Mouse (Mus musculus) CH12.LX (cell line): Measurements from ENCODE around the gene Ttll13. TPM values are rescaled to one million over a fixed set of nuclear protein-coding genes. Genes with fewer than 3 reads are reported as not detected.

Experiments
- DNase-seq: peaks from one replicate; pipeline ENCODE4 v3.0.0-alpha.2; 2013; ENCODE audit errors: extremely low read depth
- H3K27ac ChIP-seq: 2 replicates; pipeline ENCODE4 v1.5.1; 2012; ENCODE audit warnings: low read depth, mild to moderate bottlenecking, control low read depth, moderate library complexity; ENCODE audit not compliant: insufficient read depth
- H3K27me3 ChIP-seq: replicated peaks from 2 replicates; pipeline ENCODE3; 2012; ENCODE audit warnings: inconsistent platforms
- H3K36me3 ChIP-seq, 2 experiments: replicated peaks in 1 of 2; 2 replicates each; pipeline versions ENCODE3 to v1.6.1; 2012; ENCODE audit warnings: inconsistent platforms in 1 of 2, low read length in 1 of 2, mild to moderate bottlenecking in 1 of 2, mixed read lengths in 1 of 2, moderate library complexity in 1 of 2; ENCODE audit not compliant: control insufficient read depth in 1 of 2, insufficient read depth in 1 of 2
- H3K4me1 ChIP-seq, 2 experiments: 2 replicates each; pipeline ENCODE4 v1.6.1; 2012; ENCODE audit warnings: inconsistent platforms in 1 of 2, moderate library complexity in 1 of 2; ENCODE audit not compliant: insufficient read depth in 2 of 2, control insufficient read depth in 1 of 2
- H3K4me2 ChIP-seq: 2 replicates; pipeline ENCODE4 v1.6.1; 2012; ENCODE audit warnings: low read depth, mild to moderate bottlenecking, control low read depth; ENCODE audit not compliant: poor library complexity, insufficient read depth, severe bottlenecking
- H3K4me3 ChIP-seq, 3 experiments: fragments of 150-350 bp in 1 of 3; sonication (generic) in 1 of 3; replicated peaks in 1 of 3; 2 replicates each; pipeline versions ENCODE3 to v1.5.1; 2011 to 2012; ENCODE audit warnings: low read depth in 2 of 3, low read length in 2 of 3, mild to moderate bottlenecking in 2 of 3, moderate library complexity in 2 of 3, control low read depth in 1 of 3, improper control_type of control experiment in 1 of 3, inconsistent platforms in 1 of 3, mixed read lengths in 1 of 3; ENCODE audit not compliant: poor library complexity in 1 of 3
- H3K79me2 ChIP-seq: replicated peaks from 2 replicates; pipeline ENCODE4 v1.6.1; 2012; ENCODE audit warnings: mild to moderate bottlenecking, moderate library complexity; ENCODE audit not compliant: control insufficient read depth, poor library complexity, insufficient read depth, severe bottlenecking; ENCODE audit errors: extremely low read depth
- H3K9ac ChIP-seq: 2 replicates; pipeline ENCODE4 v1.6.1; 2012; ENCODE audit warnings: low read depth, mild to moderate bottlenecking, control low read depth, moderate library complexity; ENCODE audit not compliant: insufficient read depth
- H3K9me3 ChIP-seq: replicated peaks from 2 replicates; pipeline ENCODE3; 2012; ENCODE audit warnings: low read length, inconsistent platforms, mixed read lengths
- BHLHE40 ChIP-seq: IDR thresholded peaks from 2 replicates; pipeline ENCODE4 v1.6.1; 2011; ENCODE audit warnings: mild to moderate bottlenecking, low read depth, low read length, improper control_type of control experiment
- CHD1 ChIP-seq: IDR thresholded peaks from 2 replicates; pipeline ENCODE4 v1.6.1; 2012; ENCODE audit warnings: low read depth, low read length, improper control_type of control experiment, inconsistent platforms
- CHD2 ChIP-seq: IDR thresholded peaks from 2 replicates; pipeline ENCODE4 v1.6.1; 2011; ENCODE audit warnings: low read length, improper control_type of control experiment
- CTCF ChIP-seq, 2 experiments: IDR thresholded peaks in 1 of 2; conservative IDR thresholded peaks in 1 of 2; 2 replicates each; pipeline ENCODE4 v1.5.1; 2011 to 2012; ENCODE audit warnings: low read depth in 2 of 2, low read length in 2 of 2, improper control_type of control experiment in 1 of 2, inconsistent platforms in 1 of 2, mild to moderate bottlenecking in 1 of 2, moderate library complexity in 1 of 2
- E2F4 ChIP-seq: IDR thresholded peaks from 2 replicates; pipeline ENCODE4 v1.6.1; 2011; ENCODE audit warnings: low read depth, low read length, improper control_type of control experiment; ENCODE audit not compliant: insufficient replicate concordance
- ELF1 ChIP-seq: IDR thresholded peaks from 2 replicates; pipeline ENCODE4 v1.6.1; 2014; ENCODE audit warnings: low read depth, mild to moderate bottlenecking, inconsistent platforms, low read length, improper control_type of control experiment
- EP300 ChIP-seq: IDR thresholded peaks from 2 replicates; pipeline ENCODE4 v1.6.1; 2011; ENCODE audit warnings: low read length, improper control_type of control experiment
- ETS1 ChIP-seq: conservative IDR thresholded peaks from 2 replicates; pipeline ENCODE4 v1.6.1; 2012; ENCODE audit warnings: low read depth, mild to moderate bottlenecking, inconsistent platforms, low read length, improper control_type of control experiment, moderate library complexity
- GABPA ChIP-seq: IDR thresholded peaks from 2 replicates; pipeline ENCODE4 v1.6.1; 2012; ENCODE audit warnings: low read depth, low read length, improper control_type of control experiment, inconsistent platforms; ENCODE audit not compliant: insufficient replicate concordance
- HCFC1 ChIP-seq: IDR thresholded peaks from 2 replicates; pipeline ENCODE4 v1.6.1; 2012; ENCODE audit warnings: low read depth, mild to moderate bottlenecking, inconsistent platforms, low read length, improper control_type of control experiment
- IRF4 ChIP-seq: IDR thresholded peaks from 2 replicates; pipeline ENCODE4 v1.6.1; 2014; ENCODE audit warnings: low read depth, mild to moderate bottlenecking, inconsistent platforms, low read length, improper control_type of control experiment
- JUN ChIP-seq: IDR thresholded peaks from 2 replicates; pipeline ENCODE4 v1.6.1; 2011; ENCODE audit warnings: low read depth, mild to moderate bottlenecking, low read length, improper control_type of control experiment, moderate library complexity; ENCODE audit not compliant: insufficient read depth
- JUND ChIP-seq: conservative IDR thresholded peaks from 2 replicates; pipeline ENCODE4 v1.6.1; 2011; ENCODE audit warnings: low read depth, low read length, improper control_type of control experiment
- KAT2A ChIP-seq: IDR thresholded peaks from 2 replicates; pipeline ENCODE4 v1.6.1; 2012; ENCODE audit warnings: low read length, improper control_type of control experiment, inconsistent platforms; ENCODE audit not compliant: insufficient replicate concordance
- MAFK ChIP-seq: IDR thresholded peaks from 2 replicates; pipeline ENCODE4 v1.6.1; 2011; ENCODE audit warnings: low read length, improper control_type of control experiment; ENCODE audit not compliant: insufficient replicate concordance
- MAX ChIP-seq: IDR thresholded peaks from 2 replicates; pipeline ENCODE4 v1.6.1; 2011; ENCODE audit warnings: low read length, improper control_type of control experiment
- MAZ ChIP-seq: IDR thresholded peaks from 2 replicates; pipeline ENCODE4 v1.6.1; 2012; ENCODE audit warnings: low read depth, mild to moderate bottlenecking, inconsistent platforms, low read length, improper control_type of control experiment, moderate library complexity
- MEF2A ChIP-seq: IDR thresholded peaks from 2 replicates; pipeline ENCODE4 v1.6.1; 2014; ENCODE audit warnings: low read depth, mild to moderate bottlenecking, inconsistent platforms, low read length, improper control_type of control experiment, borderline replicate concordance
- MXI1 ChIP-seq: IDR thresholded peaks from 2 replicates; pipeline ENCODE4 v1.6.1; 2011; ENCODE audit warnings: mild to moderate bottlenecking, low read depth, low read length, improper control_type of control experiment
- MYC ChIP-seq: IDR thresholded peaks from 2 replicates; pipeline ENCODE4 v1.6.1; 2011; ENCODE audit warnings: low read depth, mild to moderate bottlenecking, improper control_type of control experiment, low read length
- NELFE ChIP-seq: IDR thresholded peaks from 2 replicates; pipeline ENCODE4 v1.6.1; 2011; ENCODE audit warnings: low read depth, low read length, improper control_type of control experiment
- NRF1 ChIP-seq: IDR thresholded peaks from 2 replicates; pipeline ENCODE4 v1.6.1; 2014; ENCODE audit warnings: low read depth, mild to moderate bottlenecking, inconsistent platforms, low read length, improper control_type of control experiment, moderate library complexity
- PAX5 ChIP-seq: IDR thresholded peaks from 2 replicates; pipeline ENCODE4 v1.6.1; 2012; ENCODE audit warnings: low read length, inconsistent platforms, mixed read lengths
- POLR2A ChIP-seq: IDR thresholded peaks from 2 replicates; pipeline ENCODE4 v1.6.1; 2011; ENCODE audit warnings: low read depth, mild to moderate bottlenecking, improper control_type of control experiment, low read length
- POLR2AphosphoS2 ChIP-seq: IDR thresholded peaks from 2 replicates; pipeline ENCODE4 v1.6.1; 2011; ENCODE audit warnings: low read depth, low read length, improper control_type of control experiment
- RAD21 ChIP-seq: IDR thresholded peaks from 2 replicates; pipeline ENCODE4 v1.6.1; 2011; ENCODE audit warnings: low read depth, mild to moderate bottlenecking, low read length, improper control_type of control experiment, moderate library complexity
- RCOR1 ChIP-seq: conservative IDR thresholded peaks from 2 replicates; pipeline ENCODE4 v1.6.1; 2012; ENCODE audit warnings: low read depth, mild to moderate bottlenecking, inconsistent platforms, low read length, improper control_type of control experiment
- SIN3A ChIP-seq: IDR thresholded peaks from 2 replicates; pipeline ENCODE4 v1.6.1; 2012; ENCODE audit warnings: low read length, improper control_type of control experiment, inconsistent platforms
- SMC3 ChIP-seq: IDR thresholded peaks from 2 replicates; pipeline ENCODE4 v1.6.1; 2011; ENCODE audit warnings: low read depth, low read length, improper control_type of control experiment
- TBP ChIP-seq: conservative IDR thresholded peaks from 2 replicates; pipeline ENCODE4 v1.6.1; 2011; ENCODE audit warnings: low read depth, low read length, improper control_type of control experiment
- TCF12 ChIP-seq: IDR thresholded peaks from 2 replicates; pipeline ENCODE4 v1.6.1; 2014; ENCODE audit warnings: low read depth, mild to moderate bottlenecking, inconsistent platforms, low read length, improper control_type of control experiment
- UBTF ChIP-seq: IDR thresholded peaks from 2 replicates; pipeline ENCODE4 v1.6.1; 2012; ENCODE audit warnings: low read depth, mild to moderate bottlenecking, inconsistent platforms, low read length, improper control_type of control experiment, moderate library complexity
- USF1 ChIP-seq: IDR thresholded peaks from 2 replicates; pipeline ENCODE4 v1.6.1; 2014; ENCODE audit warnings: low read depth, mild to moderate bottlenecking, inconsistent platforms, low read length, improper control_type of control experiment
- USF2 ChIP-seq: conservative IDR thresholded peaks from 2 replicates; pipeline ENCODE4 v1.6.1; 2011; ENCODE audit warnings: low read depth, low read length, improper control_type of control experiment
- ZC3H11A ChIP-seq: IDR thresholded peaks from 2 replicates; pipeline ENCODE4 v1.6.1; 2012; ENCODE audit warnings: low read depth, mild to moderate bottlenecking, inconsistent platforms, low read length, improper control_type of control experiment
- ZKSCAN1 ChIP-seq: IDR thresholded peaks from 2 replicates; pipeline ENCODE4 v1.6.1; 2012; ENCODE audit warnings: low read depth, inconsistent platforms, low read length, improper control_type of control experiment, borderline replicate concordance
- ZMIZ1 ChIP-seq: IDR thresholded peaks from 2 replicates; pipeline ENCODE4 v1.6.1; 2012; ENCODE audit warnings: low read depth, mild to moderate bottlenecking, inconsistent platforms, low read length, improper control_type of control experiment
- ZNF384 ChIP-seq: IDR thresholded peaks from 2 replicates; pipeline ENCODE4 v1.6.1; 2012; ENCODE audit warnings: low read depth, low read length, improper control_type of control experiment, inconsistent platforms
- dilution Hi-C: fragments of 300-500 bp; cut with MboI; formaldehyde crosslinking; loops from 2 replicates; pipeline ENCODE4 v1.14.3; 2020; ENCODE audit warnings: low sequenced_read_pairs; ENCODE audit not compliant: extremely low pct_unique_long_range_greater_than_20kb, extremely low pct_ligation_motif_present
- in situ Hi-C: fragments of 300-500 bp; cut with MboI; formaldehyde crosslinking; loops from 3 replicates; pipeline ENCODE4 v1.14.3; 2019; ENCODE audit warnings: low sequenced_read_pairs, low pct_ligation_motif_present, low pct_unique_long_range_greater_than_20kb, mixed read lengths
- polyA plus RNA-seq: library from polyadenylated mRNA; unstranded; fragments of >175 nt; gene quantifications from 2 replicates; pipeline ENCODE4 v1.2.1, GENCODE M21; 2012; ENCODE audit warnings: low read depth; ENCODE audit not compliant: insufficient read length
- total RNA-seq, 2 experiments: library from RNA; depleted of rRNA; stranded (reverse); fragments of 300-350 nt in 1 of 2; fragments of >200 nt in 1 of 2; gene quantifications; 2 replicates each; pipeline ENCODE4 v1.2.3; 2012 to 2014

The Ttll13 gene
- total and polyA plus RNA-seq, 3 experiments, result 0.59 TPM; not detected in 2

- Histone ChIP-seq H3K4me2 (peak within 1 kb of the TSS; percentile 89), H3K36me3 (peaks cover 12 to 42% of the 10 kb centered on the region in 2 experiments), H3K4me3 (peak within 1 kb of the TSS; percentile 75 to 93 (median 82)), H3K9me3 (no peaks in the 10 kb centered on the region), H3K4me1 (peaks cover 7 to 36% of the 10 kb centered on the region in 2 experiments; a peak in 3 of 4 replicates), H3K27ac (peak within 1 kb of the TSS; percentile 31), H3K79me2 (peaks cover 46% of the 10 kb centered on the region), H3K27me3 (no peaks in the 10 kb centered on the region), H3K9ac (peak within 1 kb of the TSS; percentile 69)
- TF ChIP-seq EP300 (no peak), MAX (peak; percentile 25; the same call in 1 of the 2 replicates), E2F4 (peak; percentile 85; the same call in 1 of the 2 replicates), USF1 (no peak), SMC3 (no peak), ETS1 (no peak), RAD21 (no peak), MAZ (0 out of 2 replicates have a peak, but pooled peaks have one; percentile 24), ZMIZ1 (peak; percentile 92), MAFK (no peak), ZC3H11A (no peak), MYC (peak; percentile 45; the same call in 1 of the 2 replicates), NELFE (peak; percentile 83), MXI1 (peak; percentile 79), TBP (peak; percentile 63; the same call in 1 of the 2 replicates), ZNF384 (no peak), PAX5 (no peak), GABPA (no peak), IRF4 (no peak; the same call in 1 of the 2 replicates), RCOR1 (no peak), CTCF (conservative IDR thresholded peaks at IDR 0.05 in 1 of 2, IDR thresholded peaks at IDR 0.05 in 1 of 2; ENCODE audit: low read depth in 2 of 2, low read length in 2 of 2) (no peak), USF2 (no peak), POLR2A (peak; percentile 95), CHD2 (peak; percentile 42; the same call in 1 of the 2 replicates), KAT2A (no peak), BHLHE40 (peak; percentile 47; the same call in 1 of the 2 replicates), MEF2A (0 out of 2 replicates have a peak, but pooled peaks have one; percentile 45), JUN (peak; percentile 70), JUND (no peak), SIN3A (peak; percentile 93), ZKSCAN1 (no peak), NRF1 (peak; percentile 89), POLR2AphosphoS2 (peak; percentile 91), CHD1 (no peak; the same call in 1 of the 2 replicates), UBTF (peak; percentile 80; the same call in 1 of the 2 replicates), ELF1 (peak; percentile 41; the same call in 1 of the 2 replicates), HCFC1 (peak; percentile 16; the same call in 1 of the 2 replicates), TCF12 (peak; percentile 59)
- dilution Hi-C loops (no loop called here), in situ Hi-C loops (no loop called here)
- DNase-seq, result peak; percentile 97
Observed at GRCm38 (mm10) chr7:80294062-80294763, 48.0 kb downstream of the Ttll13 start, which contains the start of gene Prc1. TSS of gene Prc1 (plus strand) at chr7:80294450.
